Mouse (Mus musculus) hindbrain, postnatal 0 days (tissue): ENCODE measurements around the gene Ddb2. TPM values are rescaled to one million over a fixed set of nuclear protein-coding genes. Genes with fewer than 3 reads are reported as not detected.

Source experiments
- ATAC-seq: fragments of 200-750 bp; cut with Nextera tagmentation; 2 replicates; pipeline ENCODE4 v1.8.0; 2017; ENCODE audit warnings: mild to moderate bottlenecking, moderate TSS enrichment, moderate library complexity
- DNase-seq: peaks from one replicate; pipeline ENCODE4 v3.0.0-alpha.2; 2015; ENCODE audit warnings: low spot score
- H3K27ac ChIP-seq: fragments of 300-500 bp; sonication (generic); 2 replicates; pipeline ENCODE4 v1.5.1; 2014; ENCODE audit warnings: mild to moderate bottlenecking
- H3K27me3 ChIP-seq: fragments of 300-500 bp; sonication (generic); 2 replicates; pipeline ENCODE4 v1.6.1; 2014; ENCODE audit warnings: low read length, mixed read lengths; ENCODE audit not compliant: insufficient read depth
- H3K36me3 ChIP-seq: fragments of 300-500 bp; sonication (generic); 2 replicates; pipeline ENCODE4 v1.6.1; 2014; ENCODE audit warnings: low read length, mixed read lengths; ENCODE audit not compliant: insufficient read depth
- H3K4me1 ChIP-seq: fragments of 300-500 bp; sonication (generic); 2 replicates; pipeline ENCODE4 v1.6.1; 2014; ENCODE audit warnings: antibody characterized with exemption, low read length, mixed read lengths; ENCODE audit not compliant: insufficient read depth
- H3K4me2 ChIP-seq: fragments of 300-500 bp; sonication (generic); 2 replicates; pipeline ENCODE4 v1.6.1; 2014; ENCODE audit warnings: low read depth, mild to moderate bottlenecking, low read length, moderate library complexity, mixed read lengths
- H3K4me3 ChIP-seq: fragments of 300-500 bp; sonication (generic); 2 replicates; pipeline ENCODE4 v1.5.1; 2014; ENCODE audit warnings: low read length
- H3K9ac ChIP-seq: fragments of 300-500 bp; sonication (generic); replicated peaks from 2 replicates; pipeline ENCODE4 v1.6.1; 2014; ENCODE audit warnings: mild to moderate bottlenecking, low read length, moderate library complexity, mixed read lengths
- H3K9me3 ChIP-seq: fragments of 300-500 bp; sonication (generic); 2 replicates; pipeline ENCODE4 v1.6.1; 2016; ENCODE audit warnings: low read length, mixed read lengths
- CTCF ChIP-seq: IDR thresholded peaks from 2 replicates; pipeline ENCODE4 v1.5.1; 2016; ENCODE audit warnings: antibody characterized with exemption, control low read depth, low read depth
- WGBS: fragments of 180-500 bp; shearing (Covaris S2); extraction: QIAGEN DNeasy Blood & Tissue Kit; methylation state at CpG from one replicate; pipeline ENCODE4 v1.1.7; 2014; 5-methylcytosine and 5-hydroxymethylcytosine counted together
- polyA plus RNA-seq: library from polyadenylated mRNA; unstranded; fragments of >200 nt; fragmentation: Nextera tagmentation; extraction: Ambion mirVana; gene quantifications from 2 replicates; pipeline ENCODE4 v1.2.1, GENCODE M21; 2015
- total RNA-seq: library from RNA; depleted of rRNA; stranded (reverse); fragments of >200 nt; gene quantifications from 2 replicates; pipeline ENCODE4 v1.2.3, GENCODE M21; 2014

The Ddb2 gene
- total and polyA plus RNA-seq, 2 experiments from 2014 or later = 11.3 to 11.5 TPM

- no peaks in the 10 kb centered on the region for H3K27me3 ChIP-seq
- H3K36me3 ChIP-seq = peaks cover 20% of the 10 kb centered on the region
- WGBS = 28% methylated on average over 10 of the region's 10 CpGs
- H3K4me1 ChIP-seq = no peaks in the 10 kb centered on the region
- no peak overlapping the region for H3K27ac ChIP-seq
- DNase-seq = peak; percentile 84
- H3K9me3 ChIP-seq = no peaks in the 10 kb centered on the region
- no peak overlapping the region for H3K9ac ChIP-seq
- no peak overlapping the region for H3K4me2 ChIP-seq
- TF ChIP-seq CTCF = peak; percentile 84
- H3K4me3 ChIP-seq = no peak overlapping the region
- ATAC-seq = peak; percentile 75
Observed at GRCm38 (mm10) chr2:91278749-91279371, 42.1 kb upstream of the Ddb2 start.

- Histone ChIP-seq H3K27ac (no peak overlapping the region), H3K9me3 (no peaks in the 10 kb centered on the region), H3K27me3 (no peaks in the 10 kb centered on the region), H3K4me1 (no peaks in the 10 kb centered on the region), H3K4me3 (no peak overlapping the region), H3K36me3 (peaks cover 64% of the 10 kb centered on the region), H3K4me2 (no peak overlapping the region), H3K9ac (no peak overlapping the region)
- TF ChIP-seq CTCF = no peak
- WGBS = 84% methylated on average over 8 of the region's 8 CpGs
- no peak for ATAC-seq
- no peak for DNase-seq
Observed at GRCm38 (mm10) chr2:91269687-91270133, 32.9 kb upstream of the Ddb2 start.

- no peak for TF ChIP-seq CTCF
- H3K4me1 ChIP-seq = peaks cover 6% of the 10 kb centered on the region; the same call in 1 of the 2 replicates
- no peak overlapping the region for H3K9ac ChIP-seq
- no peak overlapping the region for H3K27ac ChIP-seq
- no peak for ATAC-seq
- H3K27me3 ChIP-seq = no peaks in the 10 kb centered on the region
- H3K36me3 ChIP-seq = peaks cover 54% of the 10 kb centered on the region
- 79% methylated on average over 2 of the region's 2 CpGs for WGBS
- H3K4me3 ChIP-seq = no peak overlapping the region
- DNase-seq = no peak
- no peaks in the 10 kb centered on the region for H3K9me3 ChIP-seq
- no peak overlapping the region for H3K4me2 ChIP-seq
Observed at GRCm38 (mm10) chr2:91268706-91269105, 31.9 kb upstream of the Ddb2 start.

- WGBS = 95% methylated on average over 3 of the region's 3 CpGs
- Histone ChIP-seq H3K36me3 (peaks cover 48% of the 10 kb centered on the region), H3K4me1 (peaks cover 6% of the 10 kb centered on the region; the same call in 1 of the 2 replicates)
Observed at GRCm38 (mm10) chr2:91268042-91268441, 31.3 kb upstream of the Ddb2 start.

GRCm38 (mm10) chr2:91264711-91265681, 28.2 kb upstream of the Ddb2 start, which contains the start of gene Arfgap2:
Gene Arfgap2 (plus strand): TSS chr2:91264974.
- peaks cover 6% of the 10 kb centered on the region; the same call in 1 of the 2 replicates for H3K4me1 ChIP-seq
- no peaks in the 10 kb centered on the region for H3K9me3 ChIP-seq
- no peak for TF ChIP-seq CTCF
- peaks cover 27% of the 10 kb centered on the region for H3K36me3 ChIP-seq
- H3K27me3 ChIP-seq = no peaks in the 10 kb centered on the region
- H3K4me2 ChIP-seq = peak within 1 kb of the TSS; percentile 92
- WGBS = 2% methylated on average over 72 of the region's 72 CpGs
- ATAC-seq = peak; percentile 99
- peak within 1 kb of the TSS; percentile 96 for H3K27ac ChIP-seq
- peak within 1 kb of the TSS; percentile 81 for H3K4me3 ChIP-seq
- peak; percentile 99 for DNase-seq
- H3K9ac ChIP-seq = peak within 1 kb of the TSS; percentile 86

More at GRCm38 (mm10) chr2:91268042-91268441, 31.3 kb upstream of the Ddb2 start:
- H3K9me3 ChIP-seq = no peaks in the 10 kb centered on the region
- TF ChIP-seq CTCF = no peak
- H3K4me3 ChIP-seq = no peak overlapping the region
- no peak overlapping the region for H3K4me2 ChIP-seq
- DNase-seq (no peak), ATAC-seq (no peak)
- no peak overlapping the region for H3K9ac ChIP-seq
- H3K27ac ChIP-seq = no peak overlapping the region
- H3K27me3 ChIP-seq = no peaks in the 10 kb centered on the region

GRCm38 (mm10) chr2:91263692-91264660, 27.2 kb upstream of the Ddb2 start:
- Histone ChIP-seq H3K36me3 (peaks cover 17% of the 10 kb centered on the region), H3K4me2 (peak overlapping the region; percentile 58), H3K9ac (peak overlapping the region; percentile 33; the same call in 1 of the 2 replicates), H3K27me3 (no peaks in the 10 kb centered on the region), H3K27ac (peak overlapping the region; percentile 96), H3K4me3 (peak overlapping the region; percentile 81), H3K4me1 (peaks cover 6% of the 10 kb centered on the region; the same call in 1 of the 2 replicates), H3K9me3 (no peaks in the 10 kb centered on the region)
- WGBS = 88% methylated on average over 17 of the region's 17 CpGs
- no peak for ATAC-seq
- TF ChIP-seq CTCF = no peak
- DNase-seq = no peak
